Mouse (Mus musculus) spleen, postnatal 14 days (tissue): Measurements from ENCODE around the gene Pum1.
A peak's percentile ranks its signal among the peaks of the same experiment; 100 is the strongest.
"Not testable (repeated sequence)": the region's sequence is repeated elsewhere in the genome, so short reads cannot be mapped to it uniquely, and the experiment has no call there.

ENCODE experiments used
- DNase-seq, 2 experiments: peaks; one replicate each; pipeline ENCODE4 v3.0.0; 2021 to 2022; ENCODE audit warnings: low spot score in 2 of 2

Pum1 gene

DNA sequence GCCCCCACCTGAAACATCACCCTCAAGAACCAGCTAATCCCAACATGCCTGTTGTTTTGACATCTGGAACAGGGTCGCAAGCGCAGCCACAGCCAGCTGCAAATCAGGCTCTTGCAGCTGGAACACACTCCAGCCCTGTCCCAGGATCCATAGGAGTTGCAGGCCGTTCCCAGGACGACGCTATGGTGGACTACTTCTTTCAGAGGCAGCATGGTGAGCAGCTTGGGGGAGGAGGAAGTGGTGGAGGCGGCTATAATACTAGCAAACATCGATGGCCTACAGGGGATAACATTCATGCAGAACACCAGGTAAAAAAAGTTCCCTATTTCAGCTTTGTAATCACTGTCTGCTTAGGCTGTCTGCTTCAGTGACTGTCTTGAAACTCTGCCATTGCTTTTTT lies 5.9 kb downstream of the Pum1 start:
- no peak for DNase-seq

- not testable (repeated sequence) for DNase-seq
Measured at GRCm38 (mm10) chr4:130670023-130670422, 6.9 kb downstream of the Pum1 start.

GRCm38 (mm10) chr4:130671079-130671845 lies 8.1 kb downstream of the Pum1 start:
- DNase-seq: no peak

GRCm38 (mm10) chr4:130672161-130672560 lies 9.0 kb downstream of the Pum1 start:
- DNase-seq: no peak

- DNase-seq: no peak
Measured at GRCm38 (mm10) chr4:130676746-130677145, 13.6 kb downstream of the Pum1 start.

DNA sequence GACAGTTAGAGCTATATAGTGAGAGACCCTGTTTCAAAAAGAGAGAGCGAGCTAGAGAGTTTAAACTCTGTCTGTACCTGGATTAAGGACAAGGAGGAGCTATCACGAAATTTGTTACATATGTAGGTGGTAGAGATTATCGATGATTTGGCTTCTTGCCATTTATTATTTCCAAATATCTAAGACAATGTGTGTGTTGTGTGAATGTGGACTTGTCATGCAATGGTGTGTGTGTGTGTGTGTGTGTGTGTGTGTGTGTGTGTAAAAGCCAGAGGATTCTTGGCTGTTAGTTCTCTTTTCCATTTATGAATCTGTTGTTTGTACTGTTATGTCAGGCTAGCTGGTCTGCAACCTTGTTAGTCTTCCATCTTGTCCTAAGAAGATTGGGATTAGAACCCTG lies 15.0 kb downstream of the Pum1 start:
- DNase-seq: no peak

- DNase-seq: no peak
Measured at GRCm38 (mm10) chr4:130680676-130681075, 17.6 kb downstream of the Pum1 start.

- DNase-seq: not testable (repeated sequence)
Measured at GRCm38 (mm10) chr4:130683051-130683450, 19.9 kb downstream of the Pum1 start.

GRCm38 (mm10) chr4:130693936-130694335 lies 30.8 kb downstream of the Pum1 start:
- DNase-seq: no peak

DNA sequence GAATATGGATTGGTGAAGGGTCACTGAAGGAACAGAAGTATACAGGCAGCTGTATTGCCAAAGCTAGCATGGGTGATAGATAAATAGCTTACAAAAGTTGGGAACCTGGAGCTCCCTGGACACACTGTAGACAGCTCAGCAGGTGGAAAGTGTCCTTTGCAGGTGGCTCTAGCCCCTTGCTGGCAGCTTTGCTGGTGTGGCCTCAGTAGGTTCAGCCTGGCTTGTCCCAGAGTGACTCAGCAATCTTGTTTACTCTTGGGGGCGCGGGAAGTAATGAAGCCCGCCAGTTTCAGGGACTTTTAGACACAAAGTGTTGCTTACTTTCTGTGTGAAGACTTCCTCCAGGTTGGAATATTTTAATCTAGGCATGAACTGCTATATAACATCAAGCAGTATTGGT lies 31.9 kb downstream of the Pum1 start:
- DNase-seq: no peak

- no peak for DNase-seq
Measured at GRCm38 (mm10) chr4:130701061-130701460, 37.9 kb downstream of the Pum1 start.

DNA sequence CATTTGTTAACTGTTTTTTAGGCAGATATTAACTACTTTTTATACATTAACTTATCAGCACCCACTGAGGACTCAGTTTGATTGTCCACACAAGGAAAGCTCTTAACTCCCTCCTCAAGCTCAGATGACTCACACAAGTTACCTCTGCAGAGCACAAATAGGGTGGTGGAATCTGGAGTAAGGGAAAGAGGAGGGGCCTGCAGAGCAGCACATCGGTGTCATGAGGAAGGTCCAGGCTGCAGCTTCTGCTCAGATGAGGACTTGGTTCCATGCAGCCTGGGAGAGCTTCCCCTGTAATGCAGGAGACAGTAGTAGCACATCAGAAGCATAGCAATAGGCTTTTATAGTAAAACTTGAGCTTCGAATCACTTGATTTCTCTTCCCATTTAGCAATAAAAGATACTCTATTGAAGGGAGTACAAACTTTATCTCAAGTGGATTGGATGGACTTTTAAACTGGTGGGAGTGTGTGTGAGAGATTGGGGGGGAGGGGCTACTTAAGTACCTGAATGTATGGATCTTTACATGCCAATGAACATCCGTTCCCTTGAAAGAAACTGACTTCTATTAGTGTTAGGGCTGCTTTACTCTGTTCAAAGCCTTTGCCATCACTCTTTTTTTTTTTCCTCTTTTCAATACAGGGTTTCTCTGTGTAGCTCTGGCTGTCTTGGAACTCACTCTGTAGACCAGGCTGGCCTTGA lies 39.9 kb downstream of the Pum1 start:
- no peak for DNase-seq

- DNase-seq: no peak
Measured at GRCm38 (mm10) chr4:130703601-130704000, 40.5 kb downstream of the Pum1 start.

DNA sequence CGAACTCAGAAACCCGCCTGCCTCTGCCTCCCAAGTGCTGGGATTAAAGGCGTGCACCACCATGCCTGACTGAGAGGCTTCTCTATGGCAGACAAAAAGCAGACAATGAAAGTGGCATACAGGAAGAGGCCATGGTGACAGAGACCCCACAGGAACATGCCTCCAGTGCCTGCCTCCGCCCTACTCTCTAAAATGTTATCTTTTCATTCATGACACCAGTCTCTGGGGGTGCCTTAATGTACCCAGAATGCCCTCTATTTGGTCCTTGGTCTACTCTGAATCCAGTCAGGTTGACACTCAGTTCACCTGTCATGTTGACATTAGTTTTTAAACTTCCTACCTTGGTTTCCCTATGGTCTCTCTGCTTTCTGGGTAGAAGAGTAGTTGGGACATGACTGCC lies 41.5 kb downstream of the Pum1 start:
- no peak for DNase-seq

- no peak for DNase-seq
Measured at GRCm38 (mm10) chr4:130706215-130707000, 43.3 kb downstream of the Pum1 start.

- DNase-seq: no peak
Measured at GRCm38 (mm10) chr4:130711353-130711848, 48.3 kb downstream of the Pum1 start.

- no peak for DNase-seq
Measured at GRCm38 (mm10) chr4:130712341-130712740, 49.2 kb downstream of the Pum1 start.

GRCm38 (mm10) chr4:130713430-130713829 lies 50.3 kb downstream of the Pum1 start:
- no peak for DNase-seq

DNA sequence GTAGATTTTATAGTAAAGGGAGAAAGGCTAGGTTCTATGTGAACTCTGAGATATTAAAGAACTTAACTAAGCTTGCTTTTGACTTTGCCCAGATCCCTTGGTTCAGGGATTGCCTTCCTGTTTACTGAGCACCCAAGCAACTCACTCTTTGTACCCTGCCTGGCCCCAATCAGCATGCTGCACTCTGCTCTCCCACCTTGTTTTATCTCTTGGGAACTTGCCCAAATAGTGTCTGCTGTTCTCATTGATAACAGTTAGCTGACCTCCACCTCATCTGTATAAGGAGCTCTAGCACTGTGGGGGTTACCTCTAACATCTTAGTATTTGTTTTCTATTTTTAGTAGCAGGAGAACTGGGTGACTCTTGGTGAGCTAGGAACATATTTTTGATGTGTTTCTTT lies 52.0 kb downstream of the Pum1 start:
- peak; percentile 41 to 51 for DNase-seq

GRCm38 (mm10) chr4:130715623-130716022 lies 52.5 kb downstream of the Pum1 start:
- no peak for DNase-seq

DNA sequence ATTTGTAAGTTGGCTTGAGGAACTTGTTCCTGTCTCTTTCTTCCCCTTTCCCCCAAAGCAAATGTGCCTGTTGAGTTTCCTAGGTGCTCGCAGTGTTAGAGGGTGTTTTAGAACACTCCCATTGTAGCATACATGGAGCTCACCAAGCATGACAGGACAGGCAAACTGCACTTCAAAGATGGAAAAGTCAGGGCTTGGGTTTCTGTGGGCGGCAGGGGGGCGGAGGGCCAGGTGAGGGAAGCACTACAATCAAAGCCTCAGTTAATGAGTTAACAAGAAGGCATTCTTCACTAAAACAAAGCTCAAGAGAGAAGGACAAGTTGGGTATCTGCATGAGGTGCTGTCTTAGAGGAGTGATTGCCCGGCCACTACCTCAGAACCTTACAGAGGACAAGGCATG lies 56.2 kb downstream of the Pum1 start:
- DNase-seq: no peak

- no peak for DNase-seq
Measured at GRCm38 (mm10) chr4:130722607-130723006, 59.5 kb downstream of the Pum1 start.
